Mouse (Mus musculus): ENCODE results near the gene Hils1.
"Not testable (repeated sequence)": the region's sequence is repeated elsewhere in the genome, so short reads cannot be mapped to it uniquely, and the experiment has no call there.

Gene Hils1

DNA sequence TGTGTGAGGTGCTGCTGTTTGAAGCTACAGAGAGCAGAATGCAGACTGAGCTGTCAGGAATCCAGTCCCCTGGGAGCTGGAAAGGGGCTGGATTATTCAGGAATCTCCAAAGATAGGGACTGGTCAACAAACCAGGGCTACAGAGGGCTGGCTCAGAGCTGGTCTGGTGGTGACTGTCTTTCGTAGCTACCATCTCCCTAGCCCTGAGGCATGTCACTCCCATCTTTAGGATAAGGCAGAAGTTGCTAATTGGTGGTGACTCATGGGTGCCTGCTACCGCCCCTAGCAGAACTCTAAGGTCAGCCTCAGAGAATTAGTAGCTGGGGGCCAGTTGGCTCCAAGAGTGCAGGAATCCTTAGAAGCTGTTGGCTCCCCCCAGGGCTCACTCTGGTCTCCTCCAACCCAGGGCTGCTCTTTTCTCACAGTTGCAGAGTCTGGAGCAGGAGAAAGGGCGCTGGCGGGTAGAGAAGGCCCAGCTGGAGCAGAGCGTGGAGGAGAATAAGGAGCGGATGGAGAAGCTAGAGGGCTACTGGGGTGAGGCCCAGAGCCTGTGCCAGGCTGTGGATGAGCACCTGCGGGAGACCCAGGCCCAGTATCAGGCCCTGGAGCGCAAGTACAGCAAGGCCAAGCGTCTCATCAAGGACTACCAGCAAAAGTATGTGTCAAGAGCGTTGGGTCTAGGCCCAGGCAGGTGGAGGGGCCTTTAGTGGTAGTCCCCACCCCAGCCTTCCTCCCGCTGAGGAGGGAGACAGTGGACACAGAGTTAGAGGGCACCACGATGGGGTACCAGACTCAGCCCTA lies 36.9 kb downstream of the Hils1 start:
- no peak for DNase-seq (ENCODE audit: low spot score)

GRCm38 (mm10) chr11:95004937-95005198 lies 37.5 kb downstream of the Hils1 start:
- no peak for DNase-seq (ENCODE audit: low spot score)

DNA sequence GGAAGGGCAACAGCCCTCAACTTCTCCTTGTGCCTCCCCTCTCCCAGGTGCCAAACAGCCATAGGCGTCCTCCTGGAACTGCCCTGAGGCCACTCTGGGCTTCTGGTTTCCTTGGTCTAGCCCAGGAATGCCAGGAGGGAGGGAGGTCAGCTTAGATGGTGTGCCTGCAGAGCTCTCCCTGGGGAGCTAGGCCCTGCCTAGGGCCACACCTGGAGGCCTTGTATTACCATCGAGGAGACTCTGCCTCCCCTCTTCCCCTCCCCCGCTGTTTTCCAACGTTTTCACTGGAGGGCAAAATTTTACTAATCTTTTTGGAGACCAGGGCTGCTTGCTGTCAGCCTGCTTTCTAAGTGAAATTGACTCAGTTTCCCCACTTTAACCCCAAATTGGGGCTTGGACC lies 38.6 kb downstream of the Hils1 start:
- no peak for DNase-seq (ENCODE audit: low spot score)

GRCm38 (mm10) chr11:95006525-95007219 lies 39.3 kb downstream of the Hils1 start:
- peak; percentile 85 for DNase-seq (ENCODE audit: low spot score)

DNA sequence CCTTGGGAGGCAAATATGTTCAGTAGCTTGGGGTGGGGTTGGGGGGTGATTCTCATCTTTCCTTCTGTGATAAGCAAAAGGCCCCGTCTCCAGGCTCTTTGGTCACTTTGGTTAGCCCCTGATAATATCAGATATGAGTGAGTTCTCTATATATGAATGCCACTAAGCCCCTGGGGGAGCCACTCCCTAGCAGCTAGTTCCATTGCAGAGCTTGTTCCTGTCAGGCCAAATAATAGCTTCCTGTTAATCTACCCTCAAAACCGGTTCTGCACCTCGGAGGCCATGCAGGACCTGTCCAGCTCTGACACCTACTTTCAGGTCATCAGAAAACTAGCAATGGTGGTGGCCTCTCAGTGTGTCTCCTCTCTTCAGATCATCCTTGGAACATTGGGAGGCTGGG lies 40.0 kb downstream of the Hils1 start:
- peak; percentile 59 for DNase-seq (ENCODE audit: low spot score)

GRCm38 (mm10) chr11:95008661-95009628 lies 41.6 kb downstream of the Hils1 start:
- DNase-seq (ENCODE audit: low spot score): peak; percentile 44

DNA sequence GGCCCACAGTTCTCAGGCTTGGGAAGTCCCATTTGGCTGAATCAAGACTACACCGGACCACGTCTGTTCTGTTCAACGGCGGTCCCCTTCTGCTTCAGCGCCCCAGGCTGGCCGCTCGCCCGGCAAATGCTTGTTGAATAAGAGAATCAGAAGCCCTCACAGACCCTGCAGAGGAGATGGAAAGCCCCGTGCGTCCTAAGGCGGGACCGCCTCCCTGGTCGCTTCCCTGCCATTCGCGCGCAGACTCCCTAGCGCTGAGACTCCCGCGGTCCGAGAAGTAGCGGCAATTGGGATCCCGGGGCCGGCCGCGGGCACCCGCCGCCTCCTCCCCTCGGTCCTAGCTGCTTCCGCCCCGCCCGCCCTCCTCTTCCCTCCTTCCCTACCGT lies 42.2 kb downstream of the Hils1 start, which contains the start of gene Samd14:
Gene Samd14, plus strand, starts transcription at position 251 of the 386 bp plus-strand sequence.
- DNase-seq (ENCODE audit: low spot score): peak; percentile 68

DNA sequence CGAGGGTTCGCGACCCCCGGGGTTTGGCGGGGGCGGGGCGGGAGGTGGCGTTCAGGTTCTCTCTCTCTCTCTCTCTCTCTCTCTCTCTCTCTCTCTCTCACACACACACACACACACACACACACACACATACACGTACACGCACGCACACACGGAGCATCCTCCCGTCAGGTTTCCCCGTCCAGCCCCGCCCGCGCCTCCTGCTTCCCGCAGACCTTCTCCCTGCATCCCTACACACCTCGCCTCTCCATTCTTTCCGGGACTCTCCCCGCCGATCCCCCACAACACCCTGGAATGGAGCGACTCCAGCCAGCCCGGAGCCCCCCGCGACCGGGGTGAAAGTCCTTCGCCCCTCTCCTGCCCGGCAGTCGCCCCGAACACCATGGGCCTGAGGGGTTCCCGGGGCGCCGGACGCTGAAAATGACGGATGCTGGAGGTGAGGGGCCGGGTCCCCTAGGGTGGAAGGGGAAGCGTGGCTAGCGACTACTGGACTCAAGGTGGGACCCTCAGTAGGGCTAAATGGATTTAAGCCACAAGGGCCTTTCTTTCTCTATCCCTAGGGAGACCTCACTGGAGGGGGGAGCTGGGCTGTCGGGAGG lies 42.8 kb downstream of the Hils1 start:
- DNase-seq (ENCODE audit: low spot score): peak; percentile 41

DNA sequence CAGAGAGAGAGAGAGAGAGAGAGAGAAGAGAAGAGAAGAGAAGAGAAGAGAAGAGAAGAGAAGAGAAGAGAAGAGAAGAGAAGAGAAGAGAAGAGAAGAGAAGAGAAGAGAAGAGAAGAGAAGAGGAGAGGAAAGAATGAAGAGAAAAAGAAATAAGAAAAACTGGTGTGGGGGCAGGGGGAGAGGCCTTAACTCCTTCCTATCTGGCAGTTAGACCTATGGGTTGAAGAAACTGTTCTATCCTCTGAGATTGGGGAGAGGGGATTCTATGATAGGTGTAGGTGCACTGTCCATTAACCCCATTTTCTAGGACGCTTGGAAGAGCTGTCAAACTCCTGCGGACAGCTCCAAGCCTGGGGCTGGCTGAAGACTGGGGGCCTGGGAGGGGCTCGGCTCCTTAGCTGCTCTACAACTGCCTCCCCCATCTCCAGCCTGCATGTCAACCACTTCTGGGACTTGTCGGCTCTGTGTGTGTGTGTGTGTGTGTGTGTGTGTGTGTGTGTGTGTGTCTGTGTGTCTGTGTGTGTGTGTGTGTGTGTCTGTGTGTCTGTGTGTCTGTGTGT lies 43.5 kb downstream of the Hils1 start:
- DNase-seq (ENCODE audit: low spot score): not testable (repeated sequence)

- no peak for DNase-seq (ENCODE audit: low spot score)
These were observed 44.0 kb downstream of the Hils1 start for GRCm38 (mm10) chr11:95011416-95011815.

DNA sequence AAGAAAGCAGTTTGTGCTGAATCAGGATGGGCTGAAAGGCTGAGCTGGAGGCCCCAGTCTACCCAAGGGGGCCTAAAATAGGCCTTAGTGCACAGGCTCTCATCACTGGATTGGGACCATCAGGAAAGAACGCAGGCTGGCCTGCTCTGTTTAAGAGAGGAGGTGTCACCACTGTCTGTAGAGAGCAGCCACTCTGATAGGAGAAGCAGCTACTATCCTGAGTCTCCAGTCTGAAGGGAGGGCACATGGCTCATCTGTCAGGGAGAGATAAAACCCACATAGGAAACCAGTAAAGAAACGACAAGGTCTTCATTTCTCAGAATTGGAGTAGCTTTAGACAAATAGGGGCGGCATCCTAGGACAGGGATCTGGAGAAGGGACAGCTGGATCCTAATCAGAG lies 44.7 kb downstream of the Hils1 start:
- DNase-seq (ENCODE audit: low spot score): no peak

- DNase-seq (ENCODE audit: low spot score): no peak
These were observed 45.1 kb downstream of the Hils1 start for GRCm38 (mm10) chr11:95012487-95012886.

DNA sequence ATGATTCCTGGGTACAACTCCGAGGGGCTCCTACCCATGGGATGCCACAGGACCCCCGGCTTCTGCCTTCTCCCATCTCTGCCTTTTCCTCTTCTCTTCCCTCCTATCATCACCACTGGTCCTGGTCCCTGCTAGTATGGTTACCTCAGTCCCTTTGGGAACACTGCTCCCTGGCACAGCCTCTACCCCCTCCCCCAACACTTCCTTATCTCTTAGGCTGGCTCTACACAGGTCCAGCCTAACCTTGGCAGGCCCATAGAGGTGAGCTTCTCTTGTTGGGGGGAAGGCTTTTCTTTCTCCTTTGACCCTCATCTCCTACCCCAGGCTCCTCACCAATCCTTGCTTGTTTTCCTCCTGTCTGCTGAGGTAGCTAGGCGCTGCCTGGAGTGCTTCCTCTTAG lies 48.1 kb downstream of the Hils1 start:
- DNase-seq (ENCODE audit: low spot score): no peak

Measured in urinary bladder, postnatal 14 days (tissue).